Mouse (Mus musculus) embryonic facial prominence, embryonic 15.5 days (tissue): ENCODE results near the gene Olfr1076. TPM values are rescaled to one million over a fixed set of nuclear protein-coding genes. Genes with fewer than 3 reads are reported as not detected.
"Not testable (repeated sequence)": the region's sequence is repeated elsewhere in the genome, so short reads cannot be mapped to it uniquely, and the experiment has no call there.

Source experiments
- ATAC-seq: fragments of 200-750 bp; cut with Nextera tagmentation; 2 replicates; pipeline ENCODE4 v1.8.0; 2017; ENCODE audit warnings: low read depth, moderate TSS enrichment; ENCODE audit not compliant: insufficient number of reproducible peaks, low FRiP score, low TSS enrichment
- H3K27ac ChIP-seq: fragments of 300-500 bp; sonication (generic); replicated peaks from 2 replicates; pipeline ENCODE4 v1.5.1; 2015; ENCODE audit warnings: mild to moderate bottlenecking, inconsistent platforms
- H3K27me3 ChIP-seq: fragments of 300-500 bp; sonication (generic); 2 replicates; pipeline ENCODE4 v1.6.1; 2015; ENCODE audit warnings: inconsistent platforms
- H3K36me3 ChIP-seq: fragments of 300-500 bp; sonication (generic); 2 replicates; pipeline ENCODE4 v1.6.1; 2015; ENCODE audit warnings: mild to moderate bottlenecking, inconsistent platforms
- H3K4me1 ChIP-seq: fragments of 300-500 bp; sonication (generic); 2 replicates; pipeline ENCODE4 v1.6.1; 2015; ENCODE audit warnings: inconsistent platforms
- H3K4me2 ChIP-seq: fragments of 300-500 bp; sonication (generic); replicated peaks from 2 replicates; pipeline ENCODE4 v1.6.1; 2015; ENCODE audit warnings: mild to moderate bottlenecking, inconsistent platforms
- H3K4me3 ChIP-seq: fragments of 300-500 bp; sonication (generic); replicated peaks from 2 replicates; pipeline ENCODE4 v1.5.1; 2015; ENCODE audit warnings: mild to moderate bottlenecking, inconsistent platforms
- H3K9ac ChIP-seq: fragments of 300-500 bp; sonication (generic); 2 replicates; pipeline ENCODE4 v1.6.1; 2015; ENCODE audit warnings: inconsistent platforms
- H3K9me3 ChIP-seq: fragments of 300-500 bp; sonication (generic); replicated peaks from 2 replicates; pipeline ENCODE4 v1.6.1; 2016; ENCODE audit warnings: inconsistent platforms
- WGBS: fragments of 180-500 bp; shearing (Covaris S2); methylation state at CpG from one replicate; pipeline ENCODE4 v1.1.7; 2015; 5-methylcytosine and 5-hydroxymethylcytosine counted together
- polyA plus RNA-seq: library from polyadenylated mRNA; unstranded; fragments of >200 nt; fragmentation: Nextera tagmentation; extraction: Ambion mirVana; gene quantifications from 2 replicates; pipeline ENCODE4 v1.2.1, GENCODE M21; 2015

Gene Olfr1076
- polyA plus RNA-seq, result not detected in 2 replicates

DNA sequence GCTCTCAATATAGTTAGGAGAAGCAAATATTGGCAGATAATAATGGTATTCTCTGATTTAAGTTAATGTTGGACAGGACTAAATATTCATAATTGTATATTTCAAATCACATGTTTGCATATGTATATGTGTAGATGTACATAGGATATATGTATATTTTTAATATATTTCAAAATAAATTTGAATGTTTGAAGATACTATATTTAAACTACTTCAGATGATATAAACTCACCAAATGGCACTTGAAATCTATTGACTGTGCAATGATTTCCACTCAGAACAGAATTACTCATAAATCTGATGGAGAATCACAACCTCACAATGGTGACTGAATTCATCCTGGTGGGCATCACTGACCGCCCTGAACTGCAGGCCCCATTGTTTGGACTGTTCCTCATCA is at the start of gene Olfr1076:
Gene Olfr1076 (plus strand): TSS at position 301 of the 400 bp plus-strand sequence.
- Histone ChIP-seq H3K27ac (no peak within 1 kb of the TSS), H3K9me3 (no peaks in the 10 kb centered on the region), H3K36me3 (no peaks in the 10 kb centered on the region), H3K27me3 (no peaks in the 10 kb centered on the region), H3K4me3 (no peak within 1 kb of the TSS), H3K9ac (no peak within 1 kb of the TSS), H3K4me2 (no peak within 1 kb of the TSS), H3K4me1 (no peaks in the 10 kb centered on the region)
- WGBS, result 71% methylated on average over 1 of the region's 1 CpGs
- no peak for ATAC-seq

DNA sequence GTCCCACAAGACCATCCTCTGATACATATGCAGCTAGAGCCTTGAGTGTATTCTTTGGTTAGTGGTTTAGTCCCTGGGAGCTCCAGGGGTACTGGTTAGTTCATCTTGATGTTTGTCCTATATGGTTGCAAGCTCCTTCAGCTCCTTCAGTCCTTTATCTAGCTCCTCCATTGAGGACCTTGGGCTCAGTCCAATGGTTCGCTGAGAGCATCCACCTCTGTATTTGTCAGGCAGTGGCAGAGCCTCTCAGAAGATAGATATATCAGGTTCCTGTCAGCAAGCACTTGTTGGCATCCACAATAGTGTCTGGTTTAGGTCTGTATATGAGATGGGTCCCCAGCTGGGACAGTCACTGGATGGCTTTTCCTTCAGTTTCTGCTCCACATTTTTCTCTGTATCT is 47.8 kb upstream of the Olfr1076 start:
- Histone ChIP-seq H3K27ac (no peak overlapping the region), H3K9me3 (no peaks in the 10 kb centered on the region), H3K4me1 (no peaks in the 10 kb centered on the region), H3K9ac (no peak overlapping the region), H3K4me2 (no peak overlapping the region), H3K36me3 (no peaks in the 10 kb centered on the region), H3K4me3 (no peak overlapping the region), H3K27me3 (no peaks in the 10 kb centered on the region)
- 85% methylated on average over 1 of the region's 1 CpGs for WGBS
- ATAC-seq, result no peak

DNA sequence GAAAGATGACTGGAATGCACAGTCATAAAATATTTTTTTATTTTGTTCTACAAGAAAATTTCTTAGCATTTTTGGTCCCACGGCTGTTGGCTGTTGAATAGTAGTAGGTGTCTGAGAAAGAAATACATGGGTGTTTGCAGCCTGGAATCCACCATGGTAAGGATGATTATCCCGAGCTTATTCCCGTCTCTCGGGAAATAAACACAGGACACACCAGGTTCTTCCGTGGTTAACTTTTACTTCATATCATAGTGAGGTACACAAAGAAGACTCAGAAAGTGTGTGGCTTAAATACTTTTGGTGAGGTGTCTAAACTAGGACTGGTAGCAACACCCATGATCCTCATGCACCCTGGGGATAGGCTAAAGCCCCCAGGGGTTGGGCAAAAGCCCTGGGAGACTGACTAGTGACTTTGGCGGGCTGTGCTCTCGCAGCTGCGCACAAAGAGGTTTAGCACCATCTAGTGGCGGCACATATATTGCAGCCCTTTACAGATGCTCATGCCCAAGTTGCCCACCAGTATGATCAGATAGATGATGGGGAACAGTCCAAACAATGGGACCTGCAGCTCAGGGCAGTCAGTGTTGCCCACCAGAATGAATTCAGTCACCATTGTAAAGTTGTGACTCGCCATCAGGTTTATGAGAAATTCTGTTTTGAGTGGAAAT is 43.7 kb upstream of the Olfr1076 start:
- H3K4me1 ChIP-seq, result no peaks in the 10 kb centered on the region
- ATAC-seq, result no peak
- 24% methylated on average over 10 of the region's 10 CpGs for WGBS
- H3K27me3 ChIP-seq, result no peaks in the 10 kb centered on the region
- H3K4me2 ChIP-seq, result 0 out of 2 replicates have a peak overlapping the region, but pooled peaks have one; percentile 28
- no peak overlapping the region for H3K27ac ChIP-seq
- H3K36me3 ChIP-seq, result no peaks in the 10 kb centered on the region
- H3K9ac ChIP-seq, result no peak overlapping the region
- H3K9me3 ChIP-seq, result no peaks in the 10 kb centered on the region
- H3K4me3 ChIP-seq, result no peak overlapping the region

DNA sequence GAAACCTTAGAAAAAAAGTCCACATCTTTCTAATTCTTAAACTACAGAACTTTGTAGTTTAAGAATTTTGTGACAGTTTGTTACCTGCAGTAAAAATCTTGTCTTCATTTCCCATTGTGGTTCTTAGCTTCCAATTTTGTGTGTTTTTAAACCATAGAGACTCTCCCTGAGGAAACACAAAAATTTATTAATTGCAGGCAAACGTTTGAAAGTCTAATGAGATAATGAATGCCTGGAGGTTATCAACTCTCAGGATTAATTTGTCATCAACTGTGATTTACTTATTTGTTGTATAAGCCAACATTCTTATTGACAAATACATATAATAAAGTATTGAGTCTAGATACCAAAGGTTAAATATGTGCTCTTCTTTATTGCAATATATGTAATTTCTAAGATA is 21.0 kb upstream of the Olfr1076 start, which contains the start of gene Olfr228:
Gene Olfr228 (minus strand): TSS at position 101 of the 400 bp plus-strand sequence.
- no peak within 1 kb of the TSS for H3K27ac ChIP-seq
- WGBS, result 22% methylated on average over 1 of the region's 1 CpGs
- H3K4me3 ChIP-seq, result no peak within 1 kb of the TSS
- H3K9ac ChIP-seq, result no peak within 1 kb of the TSS
- ATAC-seq, result no peak
- H3K36me3 ChIP-seq, result no peaks in the 10 kb centered on the region
- no peaks in the 10 kb centered on the region for H3K9me3 ChIP-seq
- H3K4me1 ChIP-seq, result no peaks in the 10 kb centered on the region
- no peak within 1 kb of the TSS for H3K4me2 ChIP-seq
- H3K27me3 ChIP-seq, result no peaks in the 10 kb centered on the region

DNA sequence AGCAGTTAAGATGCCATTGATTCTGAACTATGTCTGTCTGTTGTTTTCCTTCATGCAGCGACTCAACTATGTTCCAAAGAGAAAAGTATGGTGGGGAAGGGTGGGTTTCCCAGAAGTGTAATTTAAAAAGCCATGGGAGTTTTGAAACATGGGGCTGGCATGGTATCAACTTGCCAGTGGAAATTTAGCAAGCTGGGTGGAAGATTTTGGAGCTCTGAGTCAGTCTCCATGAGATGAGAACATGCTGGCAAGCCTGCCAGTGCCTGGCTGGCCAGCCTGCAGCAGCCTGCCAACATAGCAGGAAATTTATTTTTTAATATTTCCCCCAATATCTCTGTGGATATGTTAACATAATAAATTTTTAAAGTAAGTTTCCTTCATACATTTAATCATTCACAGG is 22.7 kb downstream of the Olfr1076 start:
- WGBS, result 63% methylated on average over 1 of the region's 1 CpGs

DNA sequence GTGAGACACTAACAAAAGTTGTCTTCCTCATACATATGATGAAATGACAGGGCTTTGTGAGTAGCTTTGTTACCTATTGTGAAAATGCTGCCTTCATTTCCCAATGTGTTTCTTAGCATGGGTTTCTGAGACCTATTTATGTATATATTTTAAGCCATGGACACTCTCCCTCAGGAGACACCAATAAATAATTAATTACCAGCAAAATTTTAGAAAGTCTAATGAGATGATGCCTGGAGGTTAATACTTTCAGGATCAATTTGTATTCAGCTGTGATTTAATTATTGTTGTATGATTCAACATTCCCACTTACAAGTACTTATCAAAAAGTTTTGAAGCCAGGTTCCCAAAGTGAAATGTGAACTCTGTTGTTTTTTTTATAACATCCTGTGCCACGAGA is 34.1 kb downstream of the Olfr1076 start, which contains the start of gene Olfr1079:
Gene Olfr1079 (minus strand): TSS at position 101 of the 400 bp plus-strand sequence.
- Histone ChIP-seq H3K27ac (no peak within 1 kb of the TSS), H3K27me3 (no peaks in the 10 kb centered on the region), H3K36me3 (no peaks in the 10 kb centered on the region), H3K4me3 (no peak within 1 kb of the TSS), H3K4me2 (no peak within 1 kb of the TSS), H3K9me3 (no peaks in the 10 kb centered on the region), H3K9ac (no peak within 1 kb of the TSS), H3K4me1 (no peaks in the 10 kb centered on the region)
- 64% methylated on average over 1 of the region's 1 CpGs for WGBS
- no peak for ATAC-seq

More for the DNA sequence above, 22.7 kb downstream of the Olfr1076 start:
- no peak overlapping the region for H3K4me2 ChIP-seq
- no peaks in the 10 kb centered on the region for H3K4me1 ChIP-seq
- no peak overlapping the region for H3K4me3 ChIP-seq
- H3K27ac ChIP-seq, result no peak overlapping the region
- H3K27me3 ChIP-seq, result no peaks in the 10 kb centered on the region
- no peaks in the 10 kb centered on the region for H3K9me3 ChIP-seq
- no peak overlapping the region for H3K9ac ChIP-seq
- no peak for ATAC-seq
- no peaks in the 10 kb centered on the region for H3K36me3 ChIP-seq

DNA sequence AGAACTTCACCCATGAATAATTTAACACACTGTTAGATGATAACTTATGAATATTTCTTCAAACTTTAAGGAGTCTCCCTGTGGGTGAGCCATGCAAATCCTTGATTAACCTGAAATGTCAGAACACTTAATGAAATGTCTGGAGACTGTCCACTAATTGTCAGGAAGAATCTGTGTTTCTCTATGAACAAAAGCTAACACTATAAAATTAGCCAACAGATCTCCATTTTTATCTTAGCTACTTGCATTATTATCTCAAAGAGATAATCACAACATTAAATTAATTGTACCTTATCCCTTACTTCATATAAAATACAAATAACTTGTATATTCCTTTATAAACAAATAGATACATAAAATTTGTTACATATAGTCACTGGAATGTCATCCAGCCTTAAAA is 49.9 kb downstream of the Olfr1076 start, which contains the start of gene Olfr1080:
Gene Olfr1080 (minus strand): TSS at position 101 of the 400 bp plus-strand sequence.
- ATAC-seq, H3K27ac ChIP-seq, H3K4me1 ChIP-seq, H3K27me3 ChIP-seq, H3K9me3 ChIP-seq, H3K9ac ChIP-seq, H3K4me3 ChIP-seq, H3K36me3 ChIP-seq, H3K4me2 ChIP-seq: not testable (repeated sequence)

Other genes with a start within 250 kb of the Olfr1076 start
- gene Olfr1051, start 229.4 kb upstream of the Olfr1076 start, polyA plus RNA-seq, result not detected in 2 replicates
- gene Olfr1052, start 216.0 kb upstream of the Olfr1076 start, polyA plus RNA-seq, result 0.12 and 0.23 TPM in 2 replicates
- gene Olfr1053, start 193.2 kb upstream of the Olfr1076 start, polyA plus RNA-seq, result not detected in 2 replicates
- 0.29 and 0.38 TPM in 2 replicates for gene Olfr1054, start 173.0 kb upstream of the Olfr1076 start, polyA plus RNA-seq
- gene Olfr1055, start 158.2 kb upstream of the Olfr1076 start, polyA plus RNA-seq, result not detected in 2 replicates
- gene Olfr1056, start 146.0 kb upstream of the Olfr1076 start, polyA plus RNA-seq, result 0.44 TPM in 1 of 2 replicates, not detected in the other
- gene Olfr1057, start 130.1 kb upstream of the Olfr1076 start, polyA plus RNA-seq, result 0.05 TPM in 1 of 2 replicates, not detected in the other
- 0.22 and 0.98 TPM in 2 replicates for gene Olfr1058, start 119.9 kb upstream of the Olfr1076 start, polyA plus RNA-seq
- gene Olfr1061, start 94.4 kb upstream of the Olfr1076 start, polyA plus RNA-seq, result not detected in 2 replicates
- 0.05 TPM in 1 of 2 replicates, not detected in the other for gene Olfr1062, start 81.7 kb upstream of the Olfr1076 start, polyA plus RNA-seq
- 0.09 and 0.29 TPM in 2 replicates for gene Olfr1065, start 57.9 kb upstream of the Olfr1076 start, polyA plus RNA-seq
- not detected in 2 replicates for gene Olfr1066, start 52.2 kb upstream of the Olfr1076 start, polyA plus RNA-seq
- gene Olfr228, start 21.1 kb upstream of the Olfr1076 start, polyA plus RNA-seq, result 0.32 and 0.44 TPM in 2 replicates
- 0.12 and 0.32 TPM in 2 replicates for gene Olfr1079, start 34.0 kb downstream of the Olfr1076 start, polyA plus RNA-seq
- gene Olfr1080, start 49.8 kb downstream of the Olfr1076 start, polyA plus RNA-seq, result not detected in 2 replicates
- not detected in 2 replicates for gene Olfr1082, start 90.5 kb downstream of the Olfr1076 start, polyA plus RNA-seq
- not detected in 2 replicates for gene Olfr1084, start 131.3 kb downstream of the Olfr1076 start, polyA plus RNA-seq
- not detected in 2 replicates for gene Olfr1085, start 153.6 kb downstream of the Olfr1076 start, polyA plus RNA-seq
- not detected in 2 replicates for gene Olfr1086, start 171.6 kb downstream of the Olfr1076 start, polyA plus RNA-seq
- 0.35 TPM in 1 of 2 replicates, not detected in the other for gene Olfr1087, start 189.9 kb downstream of the Olfr1076 start, polyA plus RNA-seq
- not detected in 2 replicates for gene Olfr1089, start 225.2 kb downstream of the Olfr1076 start, polyA plus RNA-seq